Mouse (Mus musculus): ENCODE data around the gene Ms4a7.

DNA sequence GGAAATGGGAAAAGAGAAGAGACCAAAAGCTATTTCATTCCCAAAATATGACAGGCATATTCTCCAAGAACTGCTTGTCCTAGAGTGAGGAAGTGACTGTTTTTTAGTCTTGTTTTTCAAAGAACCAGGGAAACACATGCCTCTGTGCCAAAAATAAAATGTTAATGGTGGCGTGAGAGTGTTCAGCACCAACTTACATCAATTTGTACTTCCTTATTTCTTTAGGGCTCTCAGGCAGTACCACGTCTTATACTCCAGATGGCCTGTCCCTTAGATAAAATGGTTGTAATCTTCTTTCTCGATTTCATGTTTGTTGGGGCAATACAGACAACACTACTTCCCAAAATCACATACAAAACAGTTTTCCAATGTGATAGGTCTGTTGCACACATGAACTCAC lies 32.4 kb upstream of the Ms4a7 start:
- no peak for TF ChIP-seq CTCF (IDR thresholded peaks at IDR 0.05; ENCODE audit: low read depth, low read length)
- no peak for TF ChIP-seq POLR2A (IDR thresholded peaks at IDR 0.05; ENCODE audit: borderline replicate concordance, low read depth, low read length)

Measured in bone marrow macrophage, adult 2 months (primary cell).